Mouse (Mus musculus) liver, embryonic 14.5 days (tissue): ENCODE results near the gene Kcnk18. TPM values are rescaled to one million over a fixed set of nuclear protein-coding genes. Genes with fewer than 3 reads are reported as not detected.
A peak's percentile ranks its signal among the peaks of the same experiment; 100 is the strongest.

ENCODE experiments used
- ATAC-seq: fragments of 200-750 bp; cut with Nextera tagmentation; 2 replicates; pipeline ENCODE4 v1.8.0; 2017; ENCODE audit warnings: moderate number of reproducible peaks, mild to moderate bottlenecking, moderate library complexity; ENCODE audit not compliant: insufficient read depth
- DNase-seq, 3 experiments: peaks; one replicate each; pipeline ENCODE4 v3.0.0-alpha.2; 2012 to 2013; ENCODE audit warnings: low read depth in 3 of 3, low spot score in 3 of 3
- H3K27ac ChIP-seq: fragments of 300-500 bp; sonication (generic); 2 replicates; pipeline ENCODE4 v1.5.1; 2014; ENCODE audit warnings: moderate library complexity, mild to moderate bottlenecking, control low read depth, inconsistent platforms
- H3K27me3 ChIP-seq: fragments of 300-500 bp; sonication (generic); 2 replicates; pipeline ENCODE4 v1.6.1; 2014; ENCODE audit warnings: mild to moderate bottlenecking, low read length, moderate library complexity; ENCODE audit not compliant: control insufficient read depth, insufficient read depth
- H3K36me3 ChIP-seq: fragments of 300-500 bp; sonication (generic); replicated peaks from 2 replicates; pipeline ENCODE4 v1.6.1; 2014; ENCODE audit warnings: low read depth; ENCODE audit not compliant: control insufficient read depth, insufficient read depth
- H3K4me1 ChIP-seq, 2 experiments: fragments of 200-500 bp in 1 of 2; fragments of 300-500 bp in 1 of 2; sonication (generic) in 1 of 2; replicated peaks; 2 replicates each; pipeline ENCODE4 v1.6.1; 2012 to 2014; ENCODE audit warnings: antibody characterized with exemption in 1 of 2, inconsistent platforms in 1 of 2, low read length in 1 of 2; ENCODE audit not compliant: control insufficient read depth in 2 of 2, insufficient read depth in 2 of 2
- H3K4me2 ChIP-seq: fragments of 300-500 bp; sonication (generic); 2 replicates; pipeline ENCODE4 v1.6.1; 2014; ENCODE audit warnings: low read depth, mild to moderate bottlenecking, control low read depth, moderate library complexity
- H3K4me3 ChIP-seq, 2 experiments: fragments of 200-500 bp in 1 of 2; fragments of 300-500 bp in 1 of 2; sonication (generic) in 1 of 2; 2 replicates each; pipeline ENCODE4 v1.5.1; 2012 to 2014; ENCODE audit warnings: low read depth in 2 of 2, low read length in 2 of 2, mild to moderate bottlenecking in 2 of 2, control low read depth in 1 of 2, inconsistent platforms in 1 of 2, moderate library complexity in 1 of 2; ENCODE audit not compliant: insufficient read depth in 1 of 2
- H3K9ac ChIP-seq: fragments of 300-500 bp; sonication (generic); replicated peaks from 2 replicates; pipeline ENCODE4 v1.6.1; 2014; ENCODE audit warnings: mild to moderate bottlenecking, control low read depth, moderate library complexity
- H3K9me3 ChIP-seq: fragments of 300-500 bp; sonication (generic); 2 replicates; pipeline ENCODE4 v1.6.1; 2016; ENCODE audit warnings: low read length, mixed read lengths; ENCODE audit not compliant: control insufficient read depth
- CTCF ChIP-seq: IDR thresholded peaks from 2 replicates; pipeline ENCODE4 v1.5.1; 2016; ENCODE audit warnings: antibody characterized with exemption, low read depth, control low read depth
- EP300 ChIP-seq: IDR thresholded peaks from 2 replicates; pipeline ENCODE4 v1.6.1; 2016; ENCODE audit warnings: antibody characterized with exemption, low read depth
- WGBS: fragments of 180-500 bp; shearing (Covaris S2); extraction: QIAGEN DNeasy Blood & Tissue Kit; methylation state at CpG from one replicate; pipeline ENCODE4 v1.1.7; 2014; ENCODE audit not compliant: insufficient replicate concordance; 5-methylcytosine and 5-hydroxymethylcytosine counted together
- polyA plus RNA-seq, 2 experiments: library from polyadenylated mRNA; depleted of rRNA in 1 of 2; stranded (reverse) in 1 of 2; unstranded in 1 of 2; fragments of >200 nt; fragmentation: Nextera tagmentation in 1 of 2; extraction: Ambion mirVana in 1 of 2; gene quantifications; 2 replicates each; pipeline versions ENCODE4 v1.2.1 to v1.2.3; 2012 to 2014

Gene Kcnk18
- polyA plus RNA-seq, 2 experiments: not detected

DNA sequence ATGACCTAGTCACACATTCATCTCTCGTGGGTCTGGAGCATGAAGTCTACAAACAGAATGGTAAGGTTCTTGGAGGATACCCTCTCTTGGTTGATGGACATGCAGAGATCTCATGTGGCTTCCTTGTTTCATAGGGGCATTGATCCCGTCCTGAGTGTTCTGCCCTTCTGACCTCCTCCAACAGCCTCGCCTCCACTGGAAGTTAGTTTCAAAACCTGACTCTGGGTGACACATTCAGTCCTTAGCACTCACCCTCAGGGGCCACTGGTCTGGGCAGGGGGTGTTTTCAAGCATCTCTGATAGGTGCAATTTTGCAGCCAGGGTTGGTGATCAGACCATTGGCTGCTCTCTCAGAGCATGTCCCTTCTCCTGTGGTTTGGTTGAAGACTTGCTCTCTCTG lies 19.6 kb downstream of the Kcnk18 start:
- ATAC-seq: no peak
- no peak for TF ChIP-seq CTCF
- TF ChIP-seq EP300: no peak
- no peaks in the 10 kb centered on the region for H3K4me1 ChIP-seq
- no peaks in the 10 kb centered on the region for H3K9me3 ChIP-seq
- 40% methylated on average over 3 of the region's 3 CpGs for WGBS
- no peaks in the 10 kb centered on the region for H3K36me3 ChIP-seq
- DNase-seq: no peak
- H3K4me3 ChIP-seq: no peak overlapping the region
- no peak overlapping the region for H3K27ac ChIP-seq
- peaks cover 2% of the 10 kb centered on the region; the same call in 1 of the 2 replicates for H3K27me3 ChIP-seq
- H3K4me2 ChIP-seq: no peak overlapping the region
- H3K9ac ChIP-seq: no peak overlapping the region

DNA sequence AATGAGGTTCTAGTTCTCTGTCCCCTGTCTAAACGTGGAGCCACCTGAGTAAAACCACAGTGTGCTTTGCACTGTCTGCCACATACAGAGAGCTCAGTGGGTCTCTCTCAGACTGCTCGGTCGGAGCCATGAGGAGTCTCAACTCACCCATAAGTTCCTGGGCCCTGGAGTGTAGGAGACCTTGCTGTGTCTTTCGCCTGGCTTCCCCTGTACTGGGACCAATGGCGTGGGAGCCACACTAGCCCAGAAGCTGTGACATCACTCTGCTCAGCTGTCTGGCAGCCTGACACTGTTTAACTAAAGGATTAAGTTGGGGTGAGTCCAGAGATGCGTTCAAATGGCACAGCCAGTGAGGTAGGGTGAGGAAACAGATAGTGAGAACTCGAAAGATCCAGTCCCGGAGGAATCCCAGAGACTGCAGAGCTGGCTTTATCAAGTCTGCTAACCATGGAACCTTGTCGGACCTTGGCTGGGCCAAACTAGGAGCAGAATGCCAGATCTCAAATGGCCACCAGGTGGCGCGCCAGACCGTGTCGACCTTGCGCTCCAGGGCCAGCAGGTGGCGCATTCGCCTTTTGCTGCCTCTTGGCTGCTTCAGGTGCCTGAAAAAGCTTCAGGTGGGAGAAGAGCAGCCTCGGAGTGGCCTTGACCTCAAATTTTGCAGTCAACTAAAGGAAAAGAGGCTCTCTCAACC lies 20.3 kb downstream of the Kcnk18 start:
- Histone ChIP-seq H3K9ac (no peak overlapping the region), H3K4me2 (no peak overlapping the region), H3K9me3 (no peaks in the 10 kb centered on the region), H3K36me3 (no peaks in the 10 kb centered on the region), H3K27ac (no peak overlapping the region), H3K4me3 (no peak overlapping the region), H3K4me1 (no peaks in the 10 kb centered on the region), H3K27me3 (peaks cover 2% of the 10 kb centered on the region; the same call in 1 of the 2 replicates)
- WGBS: 16% methylated on average over 17 of the region's 17 CpGs
- no peak for TF ChIP-seq EP300
- TF ChIP-seq CTCF: peak; percentile 100
- DNase-seq (peak; percentile 33 to 50 (median 44)), ATAC-seq (0 out of 2 replicates have a peak, but pooled peaks have one; percentile 28)

GRCm38 (mm10) chr19:59241987-59242386 lies 23.0 kb downstream of the Kcnk18 start:
- ATAC-seq (no peak), DNase-seq (no peak)
- Histone ChIP-seq H3K27me3 (peaks cover 2% of the 10 kb centered on the region; the same call in 1 of the 2 replicates), H3K4me1 (no peaks in the 10 kb centered on the region), H3K4me3 (no peak overlapping the region), H3K27ac (no peak overlapping the region), H3K4me2 (no peak overlapping the region), H3K9ac (no peak overlapping the region), H3K9me3 (no peaks in the 10 kb centered on the region), H3K36me3 (no peaks in the 10 kb centered on the region)
- WGBS: 58% methylated on average over 4 of the region's 4 CpGs
- TF ChIP-seq EP300 (no peak), CTCF (no peak)

DNA sequence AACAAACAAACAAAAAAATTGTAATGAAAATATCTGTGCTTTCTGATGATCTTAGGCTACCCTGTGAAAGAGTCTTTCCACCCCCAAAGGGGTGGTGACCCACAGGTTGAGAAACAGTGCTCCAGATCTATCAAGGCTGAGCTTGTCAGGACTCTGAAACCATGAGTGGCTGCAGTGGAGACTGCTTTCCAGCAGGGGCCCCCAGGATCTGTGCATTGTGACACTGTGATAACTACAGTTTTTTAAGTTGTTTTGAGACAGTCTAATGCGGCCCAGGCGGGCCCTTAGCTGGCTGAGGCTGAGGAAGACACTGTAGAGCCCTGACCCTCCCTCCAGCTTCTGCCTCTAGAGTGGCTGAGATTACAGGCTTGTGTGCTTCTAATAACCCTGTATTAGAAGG lies 24.0 kb downstream of the Kcnk18 start:
- Histone ChIP-seq H3K4me3 (no peak overlapping the region), H3K27ac (no peak overlapping the region), H3K4me2 (no peak overlapping the region), H3K9ac (no peak overlapping the region), H3K27me3 (peaks cover 2% of the 10 kb centered on the region; the same call in 1 of the 2 replicates), H3K9me3 (no peaks in the 10 kb centered on the region), H3K36me3 (no peaks in the 10 kb centered on the region), H3K4me1 (no peaks in the 10 kb centered on the region)
- DNase-seq (no peak), ATAC-seq (no peak)
- 41% methylated on average over 2 of the region's 2 CpGs for WGBS
- TF ChIP-seq EP300 (no peak), CTCF (no peak)

GRCm38 (mm10) chr19:59248144-59248543 lies 29.1 kb downstream of the Kcnk18 start:
- H3K27ac ChIP-seq: no peak overlapping the region
- ATAC-seq (no peak), DNase-seq (no peak)
- no peaks in the 10 kb centered on the region for H3K36me3 ChIP-seq
- no peak overlapping the region for H3K4me2 ChIP-seq
- TF ChIP-seq CTCF: no peak
- H3K9me3 ChIP-seq: no peaks in the 10 kb centered on the region
- H3K4me3 ChIP-seq: no peak overlapping the region
- H3K4me1 ChIP-seq: peaks cover 0 to 4% of the 10 kb centered on the region in 2 experiments; a peak in 1 of 4 replicates
- WGBS: 39% methylated on average over 4 of the region's 4 CpGs
- no peak overlapping the region for H3K9ac ChIP-seq
- H3K27me3 ChIP-seq: no peaks in the 10 kb centered on the region
